Mouse (Mus musculus) mature B cell (primary cell): Measurements from ENCODE around the gene Gdpd4.

Source experiments
- in situ Hi-C: fragments of 300-500 bp; cut with MboI; formaldehyde crosslinking; loops from 2 replicates; pipeline ENCODE4 v1.14.3; 2019

Gdpd4 gene

DNA sequence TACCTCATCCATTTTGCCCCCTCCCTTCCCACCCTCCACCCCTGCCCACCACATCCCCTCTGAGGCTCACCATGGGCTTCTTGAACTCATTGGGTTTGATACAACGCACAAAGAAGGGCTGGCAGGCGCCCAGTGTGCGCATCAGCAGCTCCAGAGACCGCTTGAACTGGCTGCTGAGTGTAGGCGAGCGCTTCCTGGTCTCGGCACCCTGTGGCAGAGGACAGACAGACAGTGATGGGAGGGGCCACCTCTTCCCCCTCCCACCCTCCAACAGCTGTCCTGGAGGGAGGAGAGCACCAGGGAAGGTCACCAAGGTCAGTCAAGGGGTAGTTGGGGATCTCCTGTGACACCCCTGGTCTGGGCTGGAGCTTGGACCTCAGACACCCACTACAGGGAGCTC, 165.6 kb downstream of the Gdpd4 start:
- in situ Hi-C loops, result no loop called here

DNA sequence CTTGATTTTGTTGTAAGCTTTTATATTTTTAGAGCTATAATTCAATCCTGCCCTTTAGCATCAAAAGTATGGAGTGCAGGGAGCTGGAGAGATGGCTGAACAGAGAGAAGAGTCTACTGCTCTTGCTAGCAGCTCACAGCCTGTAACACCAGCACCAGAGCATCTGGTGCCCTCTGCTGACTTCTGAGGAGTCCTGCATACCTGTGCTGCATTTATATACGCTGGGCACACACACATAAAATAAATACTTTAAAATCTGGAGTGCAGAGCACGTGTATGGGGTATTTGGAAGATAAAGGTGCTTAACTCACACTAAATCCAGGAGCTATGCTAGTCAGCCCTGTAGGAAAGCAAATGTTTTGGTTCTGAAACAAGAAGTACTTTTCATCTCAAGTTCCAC, 166.6 kb downstream of the Gdpd4 start:
- in situ Hi-C loops, result no loop called here

DNA sequence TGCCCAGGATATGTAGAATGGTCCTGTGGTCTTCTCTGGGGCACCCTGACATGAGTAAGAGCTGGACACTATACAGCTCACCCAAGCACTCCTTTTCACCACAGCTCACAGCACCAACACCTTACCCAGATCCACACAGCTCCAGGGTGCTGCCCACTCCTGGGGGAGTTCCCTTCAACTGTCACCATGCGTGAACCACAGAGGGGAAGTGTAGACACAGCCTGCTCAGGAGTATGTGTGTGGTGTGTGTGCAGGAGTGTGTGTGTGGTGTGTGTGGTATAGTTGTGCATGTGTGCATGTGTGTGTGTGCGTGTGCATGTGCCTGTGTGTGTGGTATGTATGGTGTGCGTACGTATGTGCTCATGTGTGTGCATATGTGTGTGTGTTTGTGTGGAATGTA, 176.1 kb downstream of the Gdpd4 start:
- in situ Hi-C loops, result no loop called here

DNA sequence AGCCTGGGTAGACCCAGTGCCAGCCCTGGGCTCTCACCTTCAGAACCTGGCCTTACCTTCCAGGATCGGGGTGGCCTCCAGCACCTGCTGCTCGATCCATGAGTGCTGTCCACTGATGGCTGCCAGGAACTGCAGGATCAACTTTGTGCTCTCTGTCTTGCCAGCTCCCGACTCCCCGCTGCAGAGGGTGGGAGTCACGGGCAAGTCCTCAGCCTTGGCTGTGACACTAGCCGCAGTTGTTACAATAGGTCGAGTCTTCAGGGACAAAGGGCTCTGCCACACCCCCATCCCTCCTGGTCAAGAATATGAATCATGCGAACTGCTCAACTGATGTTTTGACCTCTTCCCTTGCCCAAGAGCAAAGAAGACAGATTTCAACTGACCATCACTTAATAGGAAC, 177.8 kb downstream of the Gdpd4 start:
- in situ Hi-C loops, result no loop called here
